Mouse (Mus musculus) myocyte (in vitro differentiated cells): ENCODE data around the gene Kif3c. TPM values are rescaled to one million over a fixed set of nuclear protein-coding genes. Genes with fewer than 3 reads are reported as not detected.

ENCODE experiments used
- H3K27me3 ChIP-seq: one replicate; pipeline ENCODE4 v1.6.1; 2011; ENCODE audit not compliant: control insufficient read depth, insufficient read depth, insufficient read length
- H3K36me3 ChIP-seq: one replicate; pipeline ENCODE4 v1.6.1; 2011; ENCODE audit not compliant: control insufficient read depth, insufficient read depth
- H3K4me2 ChIP-seq: one replicate; pipeline ENCODE4 v1.6.1; 2011; ENCODE audit warnings: low read depth, control low read depth
- H3K4me3 ChIP-seq: one replicate; pipeline ENCODE4 v1.5.1; 2011; ENCODE audit warnings: mild to moderate bottlenecking, control low read depth, moderate library complexity
- H3K79me2 ChIP-seq: one replicate; pipeline ENCODE4 v1.6.1; 2011; ENCODE audit not compliant: control insufficient read depth, insufficient read depth
- H3ac ChIP-seq: one replicate; pipeline ENCODE4 v1.6.1; 2011; ENCODE audit not compliant: control insufficient read depth, insufficient read length
- CEBPB ChIP-seq: IDR thresholded peaks from 2 replicates; pipeline ENCODE4 v1.6.1; 2011; ENCODE audit warnings: mild to moderate bottlenecking, moderate library complexity; ENCODE audit not compliant: poor library complexity, insufficient read depth, severe bottlenecking
- E2F4 ChIP-seq: IDR thresholded peaks from one replicate; pipeline ENCODE4 v1.6.1; 2011; ENCODE audit warnings: mild to moderate bottlenecking, control low read depth, moderate library complexity; ENCODE audit not compliant: insufficient read depth
- MAX ChIP-seq: IDR thresholded peaks from one replicate; pipeline ENCODE4 v1.6.1; 2011; ENCODE audit warnings: low read depth, mild to moderate bottlenecking, control low read depth
- MYOD1 ChIP-seq, 3 experiments: IDR thresholded peaks; one replicate each; pipeline ENCODE4 v1.6.1; 2011; ENCODE audit warnings: control low read depth in 2 of 3, low read depth in 2 of 3, mild to moderate bottlenecking in 2 of 3, moderate library complexity in 1 of 3; ENCODE audit not compliant: insufficient read length in 2 of 3, control insufficient read depth in 1 of 3
- MYOG ChIP-seq, 3 experiments: IDR thresholded peaks; one replicate each; pipeline ENCODE4 v1.6.1; 2011; ENCODE audit warnings: control low read depth in 2 of 3, low read depth in 2 of 3, mild to moderate bottlenecking in 2 of 3; ENCODE audit not compliant: insufficient read length in 2 of 3, control insufficient read depth in 1 of 3, insufficient read depth in 1 of 3
- POLR2A ChIP-seq: IDR thresholded peaks from one replicate; pipeline ENCODE4 v1.6.1; 2011; ENCODE audit warnings: low read depth, mild to moderate bottlenecking, control low read depth, moderate library complexity; ENCODE audit not compliant: insufficient read length
- POLR2AphosphoS2 ChIP-seq: IDR thresholded peaks from one replicate; pipeline ENCODE4 v1.6.1; 2011; ENCODE audit warnings: low read depth, control low read depth; ENCODE audit not compliant: insufficient read length
- REST ChIP-seq: IDR thresholded peaks from one replicate; pipeline ENCODE4 v1.6.1; 2011; ENCODE audit warnings: mild to moderate bottlenecking, control low read depth, moderate library complexity; ENCODE audit not compliant: insufficient read depth, insufficient read length
- SRF ChIP-seq: IDR thresholded peaks from one replicate; pipeline ENCODE4 v1.6.1; 2011; ENCODE audit warnings: low read depth; ENCODE audit not compliant: control insufficient read depth, insufficient read length
- TCF12 ChIP-seq: IDR thresholded peaks from one replicate; pipeline ENCODE4 v1.6.1; 2011; ENCODE audit warnings: mild to moderate bottlenecking, control low read depth; ENCODE audit not compliant: poor library complexity, insufficient read depth, severe bottlenecking
- TCF3 ChIP-seq: IDR thresholded peaks from one replicate; pipeline ENCODE4 v1.6.1; 2011; ENCODE audit warnings: low read depth, control low read depth; ENCODE audit not compliant: insufficient read length
- USF1 ChIP-seq: IDR thresholded peaks from one replicate; pipeline ENCODE4 v1.6.1; 2011; ENCODE audit warnings: low read depth, mild to moderate bottlenecking, control low read depth, moderate library complexity
- polyA plus RNA-seq: library from polyadenylated mRNA; unstranded; fragments of >200 nt; fragmentation: generic; extraction: Trizol; gene quantifications from one replicate; pipeline ENCODE4 v1.2.1, GENCODE M21; 2012; ENCODE audit warnings: missing spikeins

Gene Kif3c
- polyA plus RNA-seq, 1 experiment: 16.7 TPM

DNA sequence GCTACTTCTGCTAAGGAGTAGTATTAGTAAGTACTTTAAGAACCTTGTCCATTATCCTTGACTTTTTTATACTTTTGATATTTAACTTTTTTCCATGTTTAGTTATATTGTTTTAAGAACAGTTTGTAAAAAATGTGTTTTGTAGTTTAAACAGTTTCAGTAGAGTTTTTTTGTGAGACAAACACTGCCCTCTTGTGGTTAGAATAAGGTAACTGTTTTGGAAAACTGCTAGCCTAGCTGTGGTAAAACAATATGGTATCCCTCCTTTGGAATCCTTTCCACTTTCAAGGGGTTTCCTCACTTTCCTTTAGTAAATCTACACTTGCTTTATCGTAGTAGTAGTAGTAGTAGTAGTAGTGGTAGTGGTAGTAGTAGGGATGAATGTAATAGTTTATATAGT lies 72.9 kb downstream of the Kif3c start:
- peaks cover 4% of the 10 kb centered on the region for H3K36me3 ChIP-seq
- no peak overlapping the region for H3K4me3 ChIP-seq
- TF ChIP-seq TCF3 (no peak), E2F4 (no peak), CEBPB (no peak), REST (no peak), POLR2AphosphoS2 (no peak), POLR2A (no peak), SRF (no peak), MYOG (IDR thresholded peaks at IDR 0.05; ENCODE audit: control insufficient read depth in 1 of 3, insufficient read depth in 1 of 3, insufficient read length in 2 of 3, low read depth in 2 of 3) (no peak), MYOD1 (IDR thresholded peaks at IDR 0.05; ENCODE audit: control insufficient read depth in 1 of 3, insufficient read length in 2 of 3, low read depth in 2 of 3) (no peak), MAX (no peak), USF1 (no peak), TCF12 (no peak)
- H3ac ChIP-seq: no peak overlapping the region
- H3K27me3 ChIP-seq: no peaks in the 10 kb centered on the region
- no peak overlapping the region for H3K4me2 ChIP-seq
- H3K79me2 ChIP-seq: peaks cover 88% of the 10 kb centered on the region

DNA sequence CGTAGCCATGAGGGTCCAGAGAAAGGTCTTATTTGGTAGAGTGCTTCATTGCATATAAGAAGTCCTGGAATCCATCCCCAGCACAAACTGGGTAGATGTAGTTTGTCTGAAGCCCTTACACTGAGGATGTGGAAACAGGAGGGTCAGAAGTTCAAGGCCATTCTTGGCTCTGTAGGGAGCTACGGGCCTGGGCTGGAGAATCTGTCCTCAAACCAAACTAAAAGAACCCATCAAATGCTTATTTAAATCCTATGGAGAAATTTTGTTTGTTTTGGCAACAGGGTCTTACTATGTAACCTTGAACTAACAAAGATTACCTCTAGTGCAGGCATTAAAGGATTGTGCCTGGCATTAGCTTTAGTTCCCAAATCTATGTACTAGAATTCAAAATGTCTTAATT lies 76.0 kb downstream of the Kif3c start:
- Histone ChIP-seq H3ac (no peak overlapping the region), H3K27me3 (no peaks in the 10 kb centered on the region), H3K4me2 (no peak overlapping the region), H3K4me3 (no peak overlapping the region), H3K79me2 (peaks cover 57% of the 10 kb centered on the region), H3K36me3 (peaks cover 20% of the 10 kb centered on the region)
- TF ChIP-seq MAX: no peak
- no peak for TF ChIP-seq TCF12
- no peak for TF ChIP-seq CEBPB
- no peak for TF ChIP-seq SRF
- no peak for TF ChIP-seq POLR2A
- TF ChIP-seq USF1: no peak
- TF ChIP-seq E2F4: no peak

DNA sequence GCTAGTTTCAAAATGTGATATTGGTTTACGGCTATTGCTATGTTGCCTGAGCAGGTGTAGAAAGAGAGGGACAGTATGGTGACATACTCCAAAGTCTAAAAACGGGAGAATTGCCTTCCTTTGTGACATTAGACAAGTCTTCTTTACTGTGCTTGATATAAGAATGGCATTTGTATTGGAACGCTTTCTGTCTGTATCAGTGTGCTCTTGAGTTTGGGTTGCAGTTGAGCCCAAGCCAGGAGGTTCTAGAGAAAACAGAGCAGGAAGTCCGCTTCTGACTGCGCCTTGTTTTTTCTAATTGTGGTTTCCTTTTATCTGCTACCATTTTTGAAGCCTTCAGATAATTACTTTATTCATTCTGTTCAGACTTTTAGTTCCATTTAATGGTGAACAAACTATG lies 76.4 kb downstream of the Kif3c start:
- Histone ChIP-seq H3K27me3 (no peaks in the 10 kb centered on the region), H3K79me2 (peaks cover 52% of the 10 kb centered on the region), H3K4me2 (no peak overlapping the region), H3ac (no peak overlapping the region), H3K4me3 (no peak overlapping the region), H3K36me3 (peaks cover 20% of the 10 kb centered on the region)
- no peak for TF ChIP-seq REST
- TF ChIP-seq E2F4: no peak
- no peak for TF ChIP-seq POLR2AphosphoS2
- no peak for TF ChIP-seq TCF3
- TF ChIP-seq USF1: no peak
- TF ChIP-seq MYOG (IDR thresholded peaks at IDR 0.05; ENCODE audit: control insufficient read depth in 1 of 3, insufficient read depth in 1 of 3, insufficient read length in 2 of 3, low read depth in 2 of 3): no peak
- no peak for TF ChIP-seq MAX

DNA sequence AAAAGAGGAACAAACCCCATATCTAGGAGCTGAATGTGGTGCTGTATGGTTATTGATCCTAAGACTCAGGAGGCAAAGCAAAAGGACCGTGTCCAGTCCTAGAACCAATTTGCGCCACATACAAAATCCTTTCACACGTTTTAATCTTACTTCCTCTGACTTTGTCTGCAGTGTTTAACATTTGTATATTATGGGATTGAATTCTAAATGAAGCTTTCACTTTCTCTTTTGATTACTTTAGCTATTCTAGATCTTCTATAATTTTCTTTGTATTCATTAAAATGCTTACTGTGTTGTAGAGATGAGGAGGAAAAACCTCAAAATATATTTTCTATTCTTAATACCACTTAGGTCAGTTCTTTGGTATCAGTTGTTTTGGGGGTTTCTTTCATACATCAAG lies 88.6 kb downstream of the Kif3c start:
- TF ChIP-seq E2F4 (no peak), SRF (no peak), TCF3 (no peak), MYOD1 (IDR thresholded peaks at IDR 0.05; ENCODE audit: control insufficient read depth in 1 of 3, insufficient read length in 2 of 3, low read depth in 2 of 3) (no peak), TCF12 (no peak), CEBPB (no peak), REST (no peak), USF1 (no peak), MAX (no peak), POLR2A (no peak)
- Histone ChIP-seq H3K79me2 (no peaks in the 10 kb centered on the region), H3ac (no peak overlapping the region), H3K36me3 (peaks cover 47% of the 10 kb centered on the region), H3K27me3 (no peaks in the 10 kb centered on the region), H3K4me3 (no peak overlapping the region), H3K4me2 (no peak overlapping the region)

Other genes with a start within 250 kb of the Kif3c start
- gene Rab10, start 55.2 kb upstream of the Kif3c start, polyA plus RNA-seq: 81.0 TPM
- gene Asxl2, start 61.7 kb downstream of the Kif3c start, polyA plus RNA-seq: 7.0 TPM
- gene Dtnb, start 207.2 kb downstream of the Kif3c start, polyA plus RNA-seq: 5.5 TPM